Mouse (Mus musculus) neural tube, embryonic 11.5 days (tissue): ENCODE data around the gene Smg6. TPM values are rescaled to one million over a fixed set of nuclear protein-coding genes. Genes with fewer than 3 reads are reported as not detected.

Source experiments
- ATAC-seq: fragments of 200-750 bp; cut with Nextera tagmentation; 2 replicates; pipeline ENCODE4 v1.8.0; 2017; ENCODE audit warnings: moderate number of reproducible peaks, mild to moderate bottlenecking, moderate TSS enrichment, moderate library complexity; ENCODE audit not compliant: insufficient read depth, low FRiP score, low TSS enrichment
- DNase-seq: peaks from one replicate; pipeline ENCODE4 v3.0.0-alpha.2; 2015; ENCODE audit warnings: low spot score
- H3K27ac ChIP-seq: fragments of 300-500 bp; sonication (generic); 2 replicates; pipeline ENCODE4 v1.5.1; 2014; ENCODE audit warnings: low read depth, mild to moderate bottlenecking, low read length
- H3K27me3 ChIP-seq: fragments of 300-500 bp; sonication (generic); 2 replicates; pipeline ENCODE4 v1.6.1; 2014; ENCODE audit warnings: mild to moderate bottlenecking, low read length, mixed read lengths; ENCODE audit not compliant: control insufficient read depth, insufficient read depth
- H3K36me3 ChIP-seq: fragments of 300-500 bp; sonication (generic); 2 replicates; pipeline ENCODE4 v1.6.1; 2014; ENCODE audit warnings: mild to moderate bottlenecking, low read length, moderate library complexity, mixed read lengths; ENCODE audit not compliant: control insufficient read depth, insufficient read depth
- H3K4me1 ChIP-seq: fragments of 300-500 bp; sonication (generic); 2 replicates; pipeline ENCODE4 v1.6.1; 2014; ENCODE audit warnings: low read length, mixed read lengths; ENCODE audit not compliant: control insufficient read depth, insufficient read depth
- H3K4me2 ChIP-seq: fragments of 300-500 bp; sonication (generic); 2 replicates; pipeline ENCODE4 v1.6.1; 2014; ENCODE audit warnings: low read depth, mild to moderate bottlenecking, moderate library complexity
- H3K4me3 ChIP-seq: fragments of 300-500 bp; sonication (generic); 2 replicates; pipeline ENCODE4 v1.5.1; 2014; ENCODE audit warnings: low read depth, low read length
- H3K9ac ChIP-seq: fragments of 300-500 bp; sonication (generic); 2 replicates; pipeline ENCODE4 v1.6.1; 2014; ENCODE audit warnings: mild to moderate bottlenecking, low read length
- H3K9me3 ChIP-seq: fragments of 300-500 bp; sonication (generic); 2 replicates; pipeline ENCODE4 v1.6.1; 2016; ENCODE audit warnings: low read length; ENCODE audit not compliant: control insufficient read depth
- WGBS: fragments of 180-500 bp; shearing (Covaris S2); extraction: QIAGEN DNeasy Blood & Tissue Kit; methylation state at CpG from one replicate; pipeline ENCODE4 v1.1.7; 2014; 5-methylcytosine and 5-hydroxymethylcytosine counted together
- polyA plus RNA-seq: library from polyadenylated mRNA; unstranded; fragments of >200 nt; fragmentation: Nextera tagmentation; extraction: Ambion mirVana; gene quantifications from 2 replicates; pipeline ENCODE4 v1.2.1, GENCODE M21; 2014

Smg6 gene
- polyA plus RNA-seq, 1 experiment from 2014 or later = 17.4 TPM

DNA sequence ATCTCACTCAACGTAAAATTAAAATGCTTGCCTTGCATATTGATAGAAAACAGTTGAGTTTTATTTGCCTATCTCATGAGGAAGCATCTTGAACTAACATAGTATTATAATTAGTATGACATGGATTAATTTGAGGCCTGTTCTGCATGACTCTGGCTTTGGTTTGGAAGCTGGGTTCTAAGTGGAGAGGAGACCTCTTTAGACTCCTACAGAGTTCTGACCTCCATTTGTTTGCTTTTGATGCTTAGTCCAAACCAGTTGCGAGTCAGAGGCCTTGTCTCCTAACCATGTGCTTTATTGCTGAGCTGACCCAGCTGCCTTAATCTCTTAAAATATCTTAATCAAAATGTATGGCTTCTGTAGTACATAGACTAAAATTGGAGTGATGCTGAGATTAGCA lies 32.0 kb downstream of the Smg6 start:
- Histone ChIP-seq H3K9ac (no peak overlapping the region), H3K4me2 (no peak overlapping the region), H3K36me3 (no peaks in the 10 kb centered on the region), H3K4me3 (no peak overlapping the region), H3K9me3 (no peaks in the 10 kb centered on the region), H3K27ac (no peak overlapping the region), H3K27me3 (no peaks in the 10 kb centered on the region), H3K4me1 (no peaks in the 10 kb centered on the region)
- ATAC-seq (no peak), DNase-seq (no peak)
- 87% methylated on average over 2 of the region's 2 CpGs for WGBS

DNA sequence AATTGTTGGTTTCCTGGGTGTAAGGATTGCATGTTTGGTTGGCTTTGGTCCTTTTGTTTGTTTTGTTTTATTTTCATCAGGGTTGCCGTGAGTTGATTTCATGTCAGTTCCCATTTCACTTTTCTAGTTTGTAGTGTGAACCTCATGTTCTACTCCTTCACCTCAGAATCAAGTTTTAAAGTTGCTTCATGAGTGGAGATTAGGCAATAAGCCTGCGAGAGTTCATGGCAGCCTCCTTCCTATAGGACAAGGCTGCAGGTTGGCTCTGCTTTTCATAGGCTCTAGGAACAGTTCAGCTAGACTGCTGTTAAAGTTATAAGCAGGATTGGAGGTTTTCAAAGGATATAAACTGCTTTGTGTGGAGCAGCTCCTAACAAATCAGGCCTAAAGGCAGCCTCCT lies 33.9 kb downstream of the Smg6 start:
- Histone ChIP-seq H3K27me3 (no peaks in the 10 kb centered on the region), H3K9ac (no peak overlapping the region), H3K27ac (no peak overlapping the region), H3K4me2 (no peak overlapping the region), H3K36me3 (no peaks in the 10 kb centered on the region), H3K4me3 (no peak overlapping the region), H3K4me1 (no peaks in the 10 kb centered on the region), H3K9me3 (no peaks in the 10 kb centered on the region)
- DNase-seq (no peak), ATAC-seq (no peak)
- WGBS = 94% methylated on average over 2 of the region's 2 CpGs

DNA sequence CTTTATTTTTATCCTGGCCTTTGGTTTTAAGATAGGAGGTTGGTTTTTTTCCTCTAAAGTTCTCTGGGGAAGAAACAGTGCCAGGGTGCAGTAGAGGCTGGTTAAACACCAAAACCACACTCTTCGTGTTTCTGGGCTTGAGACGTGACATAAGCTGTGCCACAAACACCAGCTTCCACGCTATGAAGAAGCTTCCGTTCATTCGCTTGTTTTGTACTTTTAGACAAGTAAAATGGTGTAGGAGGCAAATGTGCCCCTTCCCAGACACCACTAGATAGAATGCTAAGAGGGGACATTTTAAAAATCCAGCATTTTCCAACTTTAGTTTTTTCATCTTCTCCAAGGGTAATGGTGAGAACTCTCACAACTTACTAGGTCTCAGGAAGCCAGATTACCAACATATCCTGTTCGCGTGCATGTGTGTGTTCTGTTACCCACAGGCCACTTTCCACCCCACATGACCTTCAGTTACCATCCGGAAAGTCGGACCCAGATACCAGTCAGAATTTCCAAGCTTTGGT lies 34.5 kb downstream of the Smg6 start:
- Histone ChIP-seq H3K4me3 (no peak overlapping the region), H3K27ac (no peak overlapping the region), H3K4me1 (no peaks in the 10 kb centered on the region), H3K9ac (no peak overlapping the region), H3K27me3 (no peaks in the 10 kb centered on the region), H3K4me2 (no peak overlapping the region), H3K36me3 (no peaks in the 10 kb centered on the region), H3K9me3 (no peaks in the 10 kb centered on the region)
- 94% methylated on average over 9 of the region's 9 CpGs for WGBS
- ATAC-seq (no peak), DNase-seq (no peak)

DNA sequence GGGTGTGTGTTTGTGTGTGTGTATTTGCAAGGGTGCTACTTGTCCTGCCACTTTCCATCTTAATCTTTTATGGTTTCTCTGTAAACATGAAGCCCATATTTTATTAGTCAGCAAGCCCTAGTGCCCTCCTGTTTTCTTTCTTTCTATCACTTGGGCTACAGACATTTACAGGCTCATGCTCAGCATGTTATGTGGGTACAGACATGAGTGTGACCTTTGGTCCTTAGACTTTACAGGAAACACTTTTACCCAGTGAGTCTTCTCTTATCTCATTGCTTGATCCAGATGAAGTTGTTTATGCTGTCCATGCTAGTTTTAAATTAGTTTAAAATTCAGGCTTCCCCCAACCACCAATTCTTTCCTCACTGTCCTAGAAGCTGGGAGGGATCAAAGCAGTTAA lies 36.3 kb downstream of the Smg6 start:
- DNase-seq = no peak
- Histone ChIP-seq H3K9me3 (no peaks in the 10 kb centered on the region), H3K27ac (no peak overlapping the region), H3K4me3 (no peak overlapping the region), H3K4me1 (no peaks in the 10 kb centered on the region), H3K4me2 (no peak overlapping the region), H3K36me3 (no peaks in the 10 kb centered on the region), H3K9ac (no peak overlapping the region), H3K27me3 (no peaks in the 10 kb centered on the region)
- no peak for ATAC-seq

DNA sequence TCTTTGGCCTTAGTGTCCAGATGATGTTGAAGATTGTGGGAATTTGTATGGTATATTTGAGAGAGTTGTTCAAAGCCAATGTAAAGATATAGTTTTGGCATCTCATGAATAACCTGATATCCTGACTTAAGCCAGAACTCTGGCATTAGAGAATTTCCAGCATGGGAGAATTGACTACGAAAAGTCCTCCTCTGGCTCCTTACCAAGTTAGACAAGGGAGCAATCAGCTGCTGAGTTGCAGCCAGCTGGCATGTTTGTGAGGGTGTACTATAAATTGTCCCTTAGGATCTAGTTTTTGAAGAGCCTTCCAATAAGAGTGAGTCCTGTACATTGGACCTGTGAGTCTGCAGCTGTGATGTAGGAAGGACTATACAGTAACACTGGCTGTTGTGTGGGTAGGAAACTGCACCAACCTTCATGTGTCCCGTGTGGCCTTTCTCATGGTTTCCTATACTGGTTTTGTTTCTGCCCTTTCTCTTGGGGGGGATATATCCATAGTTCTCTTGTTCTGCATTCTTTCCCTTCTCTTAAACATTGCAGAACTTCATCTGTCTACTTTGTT lies 37.3 kb downstream of the Smg6 start:
- Histone ChIP-seq H3K27ac (no peak overlapping the region), H3K4me1 (no peaks in the 10 kb centered on the region), H3K9ac (no peak overlapping the region), H3K4me3 (no peak overlapping the region), H3K9me3 (no peaks in the 10 kb centered on the region), H3K27me3 (no peaks in the 10 kb centered on the region), H3K4me2 (no peak overlapping the region), H3K36me3 (no peaks in the 10 kb centered on the region)
- ATAC-seq (no peak), DNase-seq (no peak)
- WGBS = 83% methylated on average over 2 of the region's 2 CpGs

DNA sequence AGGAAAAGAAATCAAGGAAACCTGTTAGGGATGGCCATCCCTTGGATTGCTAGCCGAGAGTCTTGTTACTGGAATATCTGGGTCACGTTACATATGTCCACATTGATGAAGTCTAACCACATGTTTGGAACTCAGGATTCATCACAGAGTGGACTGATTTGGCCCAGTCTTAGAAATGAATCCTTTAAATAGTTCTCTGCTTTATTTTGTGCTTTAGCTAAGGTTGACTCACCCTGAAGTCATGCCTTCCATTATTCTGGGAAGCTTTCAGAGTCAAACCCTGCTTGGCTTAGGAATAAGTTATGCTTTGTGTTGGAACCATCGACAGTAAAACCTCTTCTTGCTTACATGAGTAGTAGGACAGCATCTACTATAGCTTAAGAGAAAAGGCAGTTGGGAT lies 39.9 kb downstream of the Smg6 start:
- ATAC-seq = no peak
- Histone ChIP-seq H3K36me3 (no peaks in the 10 kb centered on the region), H3K9ac (no peak overlapping the region), H3K27ac (no peak overlapping the region), H3K27me3 (no peaks in the 10 kb centered on the region), H3K9me3 (no peaks in the 10 kb centered on the region), H3K4me2 (no peak overlapping the region), H3K4me1 (no peaks in the 10 kb centered on the region), H3K4me3 (no peak overlapping the region)
- DNase-seq = no peak
- 90% methylated on average over 3 of the region's 3 CpGs for WGBS

DNA sequence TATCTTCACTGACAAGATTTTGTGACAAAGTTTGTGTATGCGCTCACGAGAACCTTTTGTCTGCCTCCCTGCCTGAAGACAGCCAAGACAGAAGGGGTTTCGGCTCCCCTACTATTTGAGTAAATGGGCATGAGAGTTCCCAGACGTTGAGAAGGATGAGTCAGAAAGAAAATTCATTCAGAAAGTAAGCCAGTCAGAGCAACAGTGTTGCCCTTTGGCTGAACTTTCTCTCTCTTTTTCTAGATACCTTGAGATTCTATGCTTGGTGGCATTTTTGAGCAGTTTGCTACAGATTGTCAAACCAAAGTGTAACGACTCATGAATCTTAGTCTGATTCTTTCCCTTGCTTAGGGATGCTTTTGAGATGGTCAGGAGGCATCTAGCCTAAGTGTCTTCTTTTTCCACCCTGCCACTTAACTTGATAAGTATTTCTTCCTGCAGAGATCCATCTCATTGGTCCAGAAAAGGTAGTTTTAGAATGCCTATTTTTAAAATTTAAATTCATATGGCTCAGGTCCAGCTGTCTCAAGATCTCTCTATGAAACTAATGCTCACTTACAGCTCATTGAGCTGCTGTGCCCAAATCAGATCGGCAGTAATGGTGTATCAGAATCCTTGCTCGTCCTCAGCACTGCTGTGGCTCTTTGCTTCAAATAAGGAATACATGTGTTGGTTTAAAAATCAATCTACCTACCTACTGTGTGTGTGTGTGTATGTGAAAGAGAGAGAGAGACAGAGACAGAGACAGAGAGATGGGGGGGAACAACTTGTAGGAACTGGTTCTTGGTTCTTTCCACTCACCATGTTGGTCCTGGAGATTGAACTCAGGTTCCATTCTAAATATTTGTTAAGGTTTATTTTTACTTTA lies 47.9 kb downstream of the Smg6 start:
- Histone ChIP-seq H3K9ac (no peak overlapping the region), H3K36me3 (no peaks in the 10 kb centered on the region), H3K9me3 (no peaks in the 10 kb centered on the region), H3K27ac (no peak overlapping the region), H3K4me2 (no peak overlapping the region), H3K4me3 (no peak overlapping the region), H3K27me3 (no peaks in the 10 kb centered on the region), H3K4me1 (no peaks in the 10 kb centered on the region)
- ATAC-seq (no peak), DNase-seq (no peak)
- WGBS = 86% methylated on average over 7 of the region's 7 CpGs

DNA sequence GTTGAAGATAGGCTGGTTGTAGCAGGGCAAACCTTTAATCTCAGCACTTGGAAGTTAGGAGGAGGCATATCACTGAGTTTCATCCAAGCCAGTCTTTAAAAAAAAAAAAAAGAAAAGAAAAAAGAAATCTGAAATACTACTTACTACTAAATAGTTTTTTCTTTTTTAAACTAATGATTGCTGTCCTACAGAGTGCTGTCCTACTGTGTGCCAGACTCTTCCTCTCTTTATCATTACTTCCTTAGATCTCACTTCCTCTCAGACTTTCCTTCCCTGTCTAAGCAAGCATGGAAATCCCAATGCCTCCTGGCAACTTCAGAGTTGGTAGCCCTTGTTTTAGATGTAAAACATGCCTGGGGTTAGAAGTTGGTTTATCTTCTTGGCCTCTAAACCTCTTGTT lies 49.0 kb downstream of the Smg6 start:
- Histone ChIP-seq H3K27ac (no peak overlapping the region), H3K4me2 (no peak overlapping the region), H3K9ac (no peak overlapping the region), H3K27me3 (no peaks in the 10 kb centered on the region), H3K4me1 (no peaks in the 10 kb centered on the region), H3K36me3 (no peaks in the 10 kb centered on the region), H3K4me3 (no peak overlapping the region), H3K9me3 (no peaks in the 10 kb centered on the region)
- ATAC-seq (no peak), DNase-seq (no peak)
